Mouse (Mus musculus): ENCODE results near the gene Ager.

Gene Ager

DNA sequence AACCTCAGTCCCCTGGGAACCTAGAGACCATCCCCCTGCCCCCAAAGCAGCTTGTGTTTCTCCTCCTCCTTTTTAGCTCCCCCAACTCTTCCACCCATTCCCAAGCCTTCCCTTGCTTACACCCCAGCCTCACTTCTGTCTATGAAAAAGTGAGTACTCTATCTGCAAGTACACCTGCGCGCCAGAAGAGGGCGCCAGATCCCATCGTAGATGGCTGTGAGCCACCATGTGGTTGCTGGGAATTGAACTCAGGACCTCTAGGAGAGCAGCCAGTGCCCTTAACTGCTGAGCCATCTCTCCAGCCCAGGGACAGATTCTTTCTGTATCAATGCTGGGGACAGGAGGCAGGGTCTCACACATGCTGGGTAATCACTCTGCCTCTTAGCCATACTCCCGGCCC lies 25.8 kb upstream of the Ager start:
- no peak for TF ChIP-seq GATA4 (IDR thresholded peaks at IDR 0.05; ENCODE audit: insufficient replicate concordance, low read length)

DNA sequence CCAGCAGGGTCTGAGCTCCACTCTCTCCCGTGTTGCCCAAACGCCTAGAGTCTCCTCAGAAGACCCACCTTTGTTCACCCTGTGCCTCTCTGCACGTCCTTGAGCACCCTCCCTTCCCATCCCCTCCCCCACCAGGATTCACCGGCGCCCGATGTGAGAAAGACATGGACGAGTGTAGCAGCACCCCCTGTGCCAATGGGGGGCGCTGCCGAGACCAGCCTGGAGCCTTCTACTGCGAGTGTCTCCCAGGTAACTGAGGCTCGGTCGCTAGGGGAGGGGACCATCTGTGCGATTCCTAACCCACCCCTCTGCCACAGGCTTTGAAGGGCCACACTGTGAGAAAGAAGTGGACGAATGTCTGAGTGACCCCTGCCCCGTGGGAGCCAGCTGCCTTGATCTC lies 25.3 kb upstream of the Ager start:
- TF ChIP-seq GATA4 (IDR thresholded peaks at IDR 0.05; ENCODE audit: insufficient replicate concordance, low read length), result no peak

DNA sequence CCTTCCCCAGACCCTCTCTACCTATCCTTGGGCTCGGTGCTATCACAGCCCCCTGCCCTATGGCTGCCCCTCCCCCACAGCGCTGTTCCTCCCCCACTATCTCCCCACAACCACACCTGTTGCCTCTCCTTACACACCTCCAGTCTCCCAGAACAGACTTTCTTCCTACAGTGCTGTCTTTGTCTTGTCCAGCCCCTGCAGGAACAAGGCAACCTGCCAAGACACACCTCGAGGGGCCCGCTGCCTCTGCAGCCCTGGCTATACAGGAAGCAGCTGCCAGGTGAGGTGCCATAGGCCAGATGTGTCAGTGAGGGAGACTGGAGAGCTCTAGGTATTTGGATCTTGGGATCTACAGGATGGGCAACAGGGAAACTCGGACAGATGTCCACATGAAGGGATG lies 21.1 kb upstream of the Ager start:
- TF ChIP-seq GATA4 (IDR thresholded peaks at IDR 0.05; ENCODE audit: insufficient replicate concordance, low read length), result no peak

DNA sequence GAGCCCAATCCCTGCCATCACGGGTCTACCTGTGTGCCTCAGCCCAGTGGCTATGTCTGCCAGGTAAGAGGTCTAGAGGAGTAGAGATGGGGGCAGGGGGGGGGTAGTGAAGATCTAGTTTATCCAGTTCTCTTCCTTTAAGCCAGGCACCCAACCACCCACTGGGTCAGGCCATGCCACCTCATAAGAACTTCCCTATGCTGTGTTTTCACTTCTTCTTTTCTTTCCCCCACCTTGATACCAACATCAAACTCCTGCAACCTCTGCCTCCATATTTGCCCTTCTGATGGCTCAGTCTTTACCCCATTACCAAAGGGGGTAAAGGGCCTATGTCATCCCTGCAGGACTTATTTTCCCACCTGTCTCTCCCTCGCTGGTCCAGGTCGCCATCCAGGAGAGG lies 19.6 kb upstream of the Ager start:
- no peak for TF ChIP-seq GATA4 (IDR thresholded peaks at IDR 0.05; ENCODE audit: insufficient replicate concordance, low read length)

DNA sequence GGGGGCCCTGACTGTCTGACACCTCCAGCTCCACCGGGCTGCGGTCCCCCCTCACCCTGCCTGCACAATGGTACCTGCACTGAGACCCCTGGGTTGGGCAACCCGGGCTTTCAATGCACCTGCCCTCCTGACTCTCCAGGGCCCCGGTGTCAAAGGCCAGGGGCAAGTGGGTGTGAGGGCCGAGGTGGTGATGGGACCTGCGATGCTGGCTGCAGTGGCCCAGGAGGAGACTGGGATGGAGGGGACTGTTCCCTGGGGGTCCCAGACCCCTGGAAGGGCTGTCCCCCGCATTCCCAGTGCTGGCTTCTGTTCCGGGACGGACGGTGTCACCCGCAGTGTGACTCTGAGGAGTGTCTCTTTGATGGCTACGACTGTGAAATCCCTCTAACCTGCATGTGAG lies 15.1 kb upstream of the Ager start:
- no peak for TF ChIP-seq GATA4 (IDR thresholded peaks at IDR 0.05; ENCODE audit: insufficient replicate concordance, low read length)

DNA sequence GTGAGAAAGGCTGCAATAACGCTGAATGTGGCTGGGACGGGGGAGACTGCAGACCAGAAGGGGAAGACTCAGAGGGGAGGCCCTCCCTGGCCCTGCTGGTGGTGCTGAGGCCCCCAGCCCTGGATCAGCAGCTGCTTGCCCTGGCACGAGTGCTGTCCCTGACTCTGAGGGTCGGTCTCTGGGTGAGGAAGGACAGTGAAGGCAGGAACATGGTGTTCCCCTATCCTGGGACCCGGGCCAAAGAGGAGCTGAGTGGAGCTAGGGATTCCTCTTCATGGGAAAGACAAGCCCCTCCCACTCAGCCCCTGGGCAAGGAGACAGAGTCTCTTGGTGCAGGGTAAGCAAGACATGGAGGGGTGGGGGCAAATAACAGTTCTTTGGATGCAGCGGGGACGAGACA lies 14.3 kb upstream of the Ager start:
- TF ChIP-seq GATA4 (IDR thresholded peaks at IDR 0.05; ENCODE audit: insufficient replicate concordance, low read length), result no peak

DNA sequence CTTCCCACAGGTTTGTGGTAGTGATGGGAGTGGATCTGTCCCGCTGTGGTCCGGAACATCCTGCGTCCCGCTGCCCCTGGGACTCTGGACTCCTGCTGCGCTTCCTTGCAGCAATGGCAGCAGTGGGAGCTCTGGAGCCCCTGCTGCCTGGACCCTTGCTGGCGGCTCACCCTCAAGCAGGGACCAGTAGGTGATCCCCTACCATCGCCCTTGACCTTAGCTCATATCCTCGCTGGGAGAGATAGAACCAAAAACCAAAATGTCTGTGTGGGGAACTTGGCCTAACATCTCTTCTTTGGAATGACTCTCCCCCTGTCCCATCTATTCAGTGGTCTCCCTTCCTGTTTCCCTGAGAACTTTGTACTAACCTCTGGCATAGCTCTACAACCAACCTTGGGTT lies 13.8 kb upstream of the Ager start:
- TF ChIP-seq GATA4 (IDR thresholded peaks at IDR 0.05; ENCODE audit: insufficient replicate concordance, low read length), result no peak

DNA sequence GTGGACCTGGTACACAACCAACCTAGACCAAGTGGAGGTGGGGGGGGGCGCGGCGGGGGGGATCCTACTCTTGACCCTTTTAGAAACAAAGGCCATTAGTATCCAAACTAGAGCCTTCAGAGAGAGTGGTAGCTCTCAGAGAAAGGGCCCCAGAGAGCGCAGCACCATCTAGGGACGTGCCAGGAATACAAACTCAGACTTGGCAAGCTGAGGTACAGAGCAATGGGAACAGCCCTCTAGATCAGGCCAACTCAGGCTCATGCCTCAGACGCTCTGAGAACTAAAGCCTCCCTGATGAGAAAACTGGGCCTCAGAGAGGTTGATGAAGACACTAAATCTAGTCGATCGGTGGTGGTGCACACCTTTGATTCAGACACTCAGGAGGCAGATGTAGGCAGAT lies 12.5 kb upstream of the Ager start:
- no peak for TF ChIP-seq GATA4 (IDR thresholded peaks at IDR 0.05; ENCODE audit: insufficient replicate concordance, low read length)

DNA sequence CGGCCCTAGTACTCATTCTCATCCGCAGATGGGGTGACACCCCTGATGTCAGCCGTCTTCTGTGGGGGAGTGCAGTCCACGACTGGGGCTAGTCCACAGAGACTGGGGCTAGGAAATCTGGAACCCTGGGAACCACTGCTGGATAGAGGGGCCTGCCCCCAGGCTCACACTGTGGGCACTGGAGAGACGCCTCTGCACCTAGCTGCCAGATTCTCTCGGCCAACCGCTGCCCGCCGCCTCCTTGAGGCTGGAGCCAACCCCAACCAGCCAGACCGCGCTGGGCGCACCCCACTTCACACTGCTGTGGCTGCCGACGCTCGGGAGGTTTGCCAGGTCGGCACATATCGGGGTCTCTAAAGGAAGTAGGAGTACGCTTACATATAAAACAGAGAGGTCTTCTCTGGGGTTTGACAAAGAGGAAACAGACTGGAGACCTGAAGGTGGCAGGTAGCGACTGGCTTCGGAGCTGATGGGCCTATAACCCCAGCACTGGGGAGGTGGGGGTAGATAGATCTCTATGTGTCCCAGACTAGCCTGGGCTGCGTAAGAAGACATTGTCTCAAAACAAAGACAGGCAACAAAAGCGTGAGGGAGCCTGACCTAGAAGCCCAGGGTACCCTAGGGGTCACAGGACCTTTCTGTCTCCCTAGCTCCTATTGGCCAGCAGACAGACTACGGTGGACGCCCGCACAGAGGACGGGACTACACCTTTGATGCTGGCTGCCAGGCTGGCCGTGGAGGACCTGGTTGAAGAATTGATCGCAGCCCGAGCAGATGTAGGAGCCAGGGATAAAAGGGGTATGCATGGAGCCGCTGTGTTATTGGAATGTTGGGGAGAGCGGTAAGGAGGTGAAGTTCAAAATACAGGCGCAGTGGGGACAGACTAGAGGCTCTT lies 11.5 kb upstream of the Ager start:
- no peak for TF ChIP-seq GATA4 (IDR thresholded peaks at IDR 0.05; ENCODE audit: insufficient replicate concordance, low read length)

DNA sequence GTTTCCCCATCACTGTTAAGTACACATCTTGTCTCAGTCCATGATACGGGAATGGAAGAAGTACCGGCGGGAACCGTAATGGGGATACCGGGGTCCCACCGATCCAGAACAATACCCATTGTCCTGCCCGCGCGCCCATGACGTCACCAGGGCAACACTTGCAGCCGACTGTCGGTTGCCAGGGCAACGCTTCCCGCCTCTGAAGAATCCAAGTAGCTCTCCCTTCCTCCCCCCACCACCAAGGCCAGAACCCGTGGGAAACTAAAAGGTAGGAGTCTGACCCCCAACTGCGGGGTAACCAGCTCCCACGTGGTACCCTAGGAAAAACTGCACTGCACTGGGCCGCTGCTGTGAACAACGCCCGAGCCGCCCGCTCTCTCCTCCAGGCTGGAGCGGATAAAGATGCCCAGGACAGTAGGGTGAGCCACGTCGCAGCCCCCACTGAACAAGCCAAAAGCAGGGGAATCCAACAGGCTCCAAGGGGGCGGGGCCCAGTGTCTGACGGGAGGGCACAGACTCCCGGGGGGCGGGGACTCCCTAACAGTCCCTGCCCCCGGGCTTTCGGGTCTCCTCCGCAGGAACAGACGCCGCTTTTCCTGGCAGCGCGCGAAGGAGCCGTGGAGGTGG lies 10.8 kb upstream of the Ager start:
- TF ChIP-seq GATA4 (IDR thresholded peaks at IDR 0.05; ENCODE audit: insufficient replicate concordance, low read length), result no peak

DNA sequence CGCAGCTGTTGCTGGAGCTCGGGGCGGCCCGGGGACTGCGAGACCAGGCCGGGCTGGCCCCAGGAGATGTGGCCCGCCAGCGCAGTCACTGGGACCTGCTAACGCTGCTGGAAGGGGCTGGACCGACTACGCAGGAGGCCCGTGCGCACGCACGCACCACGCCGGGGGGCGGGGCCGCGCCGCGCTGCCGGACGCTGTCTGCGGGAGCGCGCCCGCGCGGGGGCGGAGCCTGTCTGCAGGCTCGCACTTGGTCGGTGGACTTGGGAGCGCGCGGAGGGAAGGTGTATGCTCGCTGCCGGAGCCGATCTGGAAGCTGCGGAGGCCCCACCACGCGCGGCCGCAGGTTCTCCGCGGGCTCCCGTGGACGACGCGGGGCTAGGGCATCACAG lies 10.2 kb upstream of the Ager start:
- TF ChIP-seq GATA4 (IDR thresholded peaks at IDR 0.05; ENCODE audit: insufficient replicate concordance, low read length), result peak; percentile 20; the same call in 1 of the 2 replicates

DNA sequence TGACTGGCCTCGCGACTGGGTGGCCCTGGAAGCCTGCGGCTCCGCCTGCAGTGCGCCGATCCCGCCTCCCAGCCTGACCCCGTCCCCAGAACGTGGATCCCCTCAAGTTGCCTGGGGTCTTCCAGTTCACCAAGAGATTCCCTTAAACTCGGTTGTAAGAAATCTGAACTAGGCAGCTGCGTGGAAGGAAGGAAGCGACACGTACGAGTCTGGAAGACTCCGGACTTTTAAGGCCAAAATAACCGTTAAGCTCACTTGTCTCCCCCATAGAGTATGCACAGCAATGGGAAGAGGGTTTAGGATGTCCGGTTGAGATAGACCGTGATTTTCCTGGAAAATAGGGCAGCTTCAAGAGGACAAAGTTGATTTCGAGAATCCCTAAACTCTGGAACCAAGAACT lies 9.8 kb upstream of the Ager start:
- no peak; the same call in 1 of the 2 replicates for TF ChIP-seq GATA4 (IDR thresholded peaks at IDR 0.05; ENCODE audit: insufficient replicate concordance, low read length)

DNA sequence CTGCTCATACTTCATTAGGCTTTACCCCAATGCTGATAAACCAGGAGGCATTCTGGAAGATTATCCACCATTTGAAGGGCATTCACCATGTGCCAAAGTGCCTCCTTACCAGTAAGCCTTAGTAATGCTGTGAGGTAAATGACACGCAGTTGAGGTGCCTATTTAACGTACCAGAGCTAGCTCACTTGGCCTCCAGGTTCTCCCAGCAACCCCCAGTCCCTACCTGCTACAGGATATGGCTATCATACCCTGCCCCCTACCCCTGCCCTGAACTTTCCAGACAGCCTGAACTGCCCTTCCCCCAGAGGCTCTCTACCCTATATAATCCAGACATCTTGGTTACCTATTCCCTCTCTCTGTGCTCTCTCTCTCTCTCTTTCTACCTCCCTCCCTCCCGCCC lies 8.9 kb upstream of the Ager start:
- TF ChIP-seq GATA4 (IDR thresholded peaks at IDR 0.05; ENCODE audit: insufficient replicate concordance, low read length), result no peak

DNA sequence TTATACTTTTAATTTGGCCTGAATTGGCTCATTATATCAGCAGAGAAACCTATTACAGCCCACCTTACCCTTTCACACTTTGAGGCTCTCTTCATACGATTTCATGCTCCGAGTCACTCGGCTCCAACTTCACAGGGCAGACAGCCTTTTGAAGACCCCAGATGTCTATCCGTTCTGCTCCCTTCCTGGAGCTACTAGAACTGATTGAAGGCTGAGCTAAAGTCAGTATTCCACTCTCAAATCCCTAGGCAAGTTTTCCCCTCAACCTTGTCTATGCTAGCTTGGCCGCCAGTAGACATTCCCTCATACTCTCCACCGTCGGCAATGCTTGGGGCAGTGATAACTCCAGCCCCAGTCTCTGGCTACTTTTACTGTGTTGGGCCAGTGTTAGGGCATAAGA lies 8.5 kb upstream of the Ager start:
- TF ChIP-seq GATA4 (IDR thresholded peaks at IDR 0.05; ENCODE audit: insufficient replicate concordance, low read length), result no peak

DNA sequence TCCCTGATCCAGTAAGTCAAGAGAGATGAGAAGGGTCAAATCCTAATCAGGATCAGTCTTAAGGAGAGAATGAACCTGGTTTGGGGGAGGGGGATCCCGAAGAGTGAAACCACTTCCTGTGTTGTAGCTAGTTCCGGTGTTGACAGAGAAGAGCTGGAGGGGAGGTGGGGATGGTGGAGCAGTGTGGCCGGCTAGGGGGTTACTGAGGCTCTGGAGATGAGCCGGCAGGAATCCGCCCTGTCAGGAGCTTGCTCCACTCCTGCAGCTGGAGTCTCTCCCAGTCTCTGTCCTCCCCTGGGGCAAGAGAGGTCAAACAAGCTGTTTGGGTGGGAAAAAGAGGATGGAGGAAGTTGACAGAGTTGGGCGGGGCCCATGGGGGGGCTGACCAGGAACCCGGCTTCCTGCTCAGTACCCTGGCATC lies 8.0 kb upstream of the Ager start, which contains the start of gene Gpsm3:
Gpsm3 (plus strand) TSS at position 126 of the 421 bp plus-strand sequence.
- no peak for TF ChIP-seq GATA4 (IDR thresholded peaks at IDR 0.05; ENCODE audit: insufficient replicate concordance, low read length)

DNA sequence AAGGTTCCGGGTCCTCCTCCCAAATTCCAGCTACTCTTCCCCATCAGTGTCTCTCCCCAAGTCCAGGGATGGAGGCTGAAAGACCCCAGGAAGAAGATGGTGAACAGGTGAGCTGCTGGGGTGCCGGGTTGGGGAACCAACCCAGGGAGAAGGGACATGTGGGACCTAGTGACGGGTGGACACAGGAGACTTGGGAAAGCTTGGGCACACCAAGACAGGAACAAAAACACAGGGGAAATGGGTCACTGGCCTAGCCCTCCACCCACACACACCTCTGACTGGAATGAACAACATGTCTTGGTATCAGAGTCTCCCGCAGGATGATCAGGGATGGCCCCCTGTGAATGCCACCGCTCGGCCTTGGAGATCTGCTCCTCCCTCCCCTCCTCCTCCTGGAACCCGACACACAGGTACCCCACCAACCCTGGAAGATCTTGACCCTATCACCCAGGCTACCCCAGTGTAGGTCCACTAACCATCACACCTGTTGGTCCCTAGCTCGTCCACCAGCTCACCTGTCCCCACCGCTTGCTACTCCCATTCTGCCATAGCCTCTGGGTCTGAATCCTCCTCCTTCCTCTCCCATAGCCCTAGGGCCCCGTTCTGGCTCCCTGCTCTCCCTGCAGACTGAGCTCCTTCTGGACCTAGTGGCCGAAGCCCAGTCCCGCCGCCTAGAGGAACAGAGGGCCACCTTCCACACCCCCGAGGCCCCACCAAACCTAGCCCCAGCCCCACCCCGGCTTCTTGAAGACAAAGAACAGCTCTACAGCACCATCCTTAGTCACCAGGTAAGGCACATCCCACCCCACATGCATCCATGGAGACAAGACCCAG lies 7.3 kb upstream of the Ager start:
- no peak for TF ChIP-seq GATA4 (IDR thresholded peaks at IDR 0.05; ENCODE audit: insufficient replicate concordance, low read length)

All from liver, adult (tissue).